Mouse (Mus musculus) hindbrain, postnatal 0 days (tissue): ENCODE results near the gene Arsj. TPM values are rescaled to one million over a fixed set of nuclear protein-coding genes. Genes with fewer than 3 reads are reported as not detected.

Experiments
- ATAC-seq: fragments of 200-750 bp; cut with Nextera tagmentation; 2 replicates; pipeline ENCODE4 v1.8.0; 2017; ENCODE audit warnings: mild to moderate bottlenecking, moderate TSS enrichment, moderate library complexity
- DNase-seq: peaks from one replicate; pipeline ENCODE4 v3.0.0-alpha.2; 2015; ENCODE audit warnings: low spot score
- H3K27ac ChIP-seq: fragments of 300-500 bp; sonication (generic); 2 replicates; pipeline ENCODE4 v1.5.1; 2014; ENCODE audit warnings: mild to moderate bottlenecking
- H3K27me3 ChIP-seq: fragments of 300-500 bp; sonication (generic); 2 replicates; pipeline ENCODE4 v1.6.1; 2014; ENCODE audit warnings: low read length, mixed read lengths; ENCODE audit not compliant: insufficient read depth
- H3K36me3 ChIP-seq: fragments of 300-500 bp; sonication (generic); 2 replicates; pipeline ENCODE4 v1.6.1; 2014; ENCODE audit warnings: low read length, mixed read lengths; ENCODE audit not compliant: insufficient read depth
- H3K4me1 ChIP-seq: fragments of 300-500 bp; sonication (generic); 2 replicates; pipeline ENCODE4 v1.6.1; 2014; ENCODE audit warnings: antibody characterized with exemption, low read length, mixed read lengths; ENCODE audit not compliant: insufficient read depth
- H3K4me2 ChIP-seq: fragments of 300-500 bp; sonication (generic); 2 replicates; pipeline ENCODE4 v1.6.1; 2014; ENCODE audit warnings: low read depth, mild to moderate bottlenecking, low read length, moderate library complexity, mixed read lengths
- H3K4me3 ChIP-seq: fragments of 300-500 bp; sonication (generic); 2 replicates; pipeline ENCODE4 v1.5.1; 2014; ENCODE audit warnings: low read length
- H3K9ac ChIP-seq: fragments of 300-500 bp; sonication (generic); replicated peaks from 2 replicates; pipeline ENCODE4 v1.6.1; 2014; ENCODE audit warnings: mild to moderate bottlenecking, low read length, moderate library complexity, mixed read lengths
- H3K9me3 ChIP-seq: fragments of 300-500 bp; sonication (generic); 2 replicates; pipeline ENCODE4 v1.6.1; 2016; ENCODE audit warnings: low read length, mixed read lengths
- CTCF ChIP-seq: IDR thresholded peaks from 2 replicates; pipeline ENCODE4 v1.5.1; 2016; ENCODE audit warnings: antibody characterized with exemption, control low read depth, low read depth
- WGBS: fragments of 180-500 bp; shearing (Covaris S2); extraction: QIAGEN DNeasy Blood & Tissue Kit; methylation state at CpG from one replicate; pipeline ENCODE4 v1.1.7; 2014; 5-methylcytosine and 5-hydroxymethylcytosine counted together
- polyA plus RNA-seq: library from polyadenylated mRNA; unstranded; fragments of >200 nt; fragmentation: Nextera tagmentation; extraction: Ambion mirVana; gene quantifications from 2 replicates; pipeline ENCODE4 v1.2.1, GENCODE M21; 2015
- total RNA-seq: library from RNA; depleted of rRNA; stranded (reverse); fragments of >200 nt; gene quantifications from 2 replicates; pipeline ENCODE4 v1.2.3, GENCODE M21; 2014

Arsj gene
- total and polyA plus RNA-seq, 2 experiments from 2014 or later: 0.65 to 1.7 TPM

DNA sequence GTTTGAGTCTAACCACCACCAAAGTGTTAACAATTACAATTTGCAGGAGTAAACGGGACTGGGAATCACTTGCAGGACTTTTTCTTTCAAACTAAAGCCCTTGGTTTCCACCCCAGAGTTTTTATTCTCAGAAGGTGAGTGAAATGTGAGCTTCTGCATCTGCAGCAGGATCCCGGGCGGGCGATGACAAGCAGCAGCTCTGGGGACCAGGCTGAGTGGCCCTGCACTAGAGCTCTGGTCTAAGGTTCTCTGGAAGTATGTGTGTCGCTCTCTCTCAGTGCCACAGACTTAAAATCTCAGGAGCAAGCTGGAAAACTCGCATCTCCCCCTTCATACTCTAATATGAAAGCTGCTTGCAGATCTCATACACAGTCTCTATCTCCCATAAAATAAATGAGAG, 15.8 kb downstream of the Arsj start:
- TF ChIP-seq CTCF: no peak
- no peak overlapping the region for H3K4me2 ChIP-seq
- H3K4me1 ChIP-seq: no peaks in the 10 kb centered on the region
- no peaks in the 10 kb centered on the region for H3K27me3 ChIP-seq
- H3K36me3 ChIP-seq: no peaks in the 10 kb centered on the region
- ATAC-seq (no peak), DNase-seq (no peak)
- 82% methylated on average over 6 of the region's 6 CpGs for WGBS
- H3K4me3 ChIP-seq: no peak overlapping the region
- no peak overlapping the region for H3K27ac ChIP-seq
- no peak overlapping the region for H3K9ac ChIP-seq
- H3K9me3 ChIP-seq: no peaks in the 10 kb centered on the region

DNA sequence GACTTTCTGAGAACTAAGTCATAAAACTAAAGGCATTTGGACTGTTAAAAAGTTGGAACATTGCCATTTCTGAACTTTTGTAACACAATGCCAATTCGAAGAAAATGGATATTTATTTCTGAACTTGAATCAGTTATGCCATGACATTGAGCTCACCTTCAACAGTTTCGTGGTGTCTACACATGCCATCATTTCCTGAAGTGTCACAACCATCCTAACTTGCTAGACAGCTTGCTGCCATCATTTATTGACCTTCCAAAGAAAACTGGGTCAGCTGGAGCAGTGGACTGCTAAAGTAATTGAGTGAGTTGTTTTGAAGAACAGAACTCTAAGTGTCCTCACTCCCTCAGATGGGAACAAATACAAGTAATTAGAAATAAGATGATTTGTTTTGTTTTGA, 16.2 kb downstream of the Arsj start:
- Histone ChIP-seq H3K4me2 (no peak overlapping the region), H3K4me1 (no peaks in the 10 kb centered on the region), H3K4me3 (no peak overlapping the region), H3K27ac (no peak overlapping the region), H3K9me3 (no peaks in the 10 kb centered on the region), H3K27me3 (no peaks in the 10 kb centered on the region), H3K36me3 (no peaks in the 10 kb centered on the region), H3K9ac (no peak overlapping the region)
- TF ChIP-seq CTCF: no peak
- DNase-seq: no peak
- WGBS: 73% methylated on average over 2 of the region's 2 CpGs
- ATAC-seq: no peak

- H3K4me2 ChIP-seq: no peak overlapping the region
- H3K27me3 ChIP-seq: no peaks in the 10 kb centered on the region
- H3K9me3 ChIP-seq: no peaks in the 10 kb centered on the region
- H3K4me1 ChIP-seq: no peaks in the 10 kb centered on the region
- no peak overlapping the region for H3K9ac ChIP-seq
- no peak overlapping the region for H3K27ac ChIP-seq
- WGBS: 65% methylated on average over 6 of the region's 6 CpGs
- H3K4me3 ChIP-seq: no peak overlapping the region
- no peak for ATAC-seq
- peak; percentile 18 for DNase-seq
- no peaks in the 10 kb centered on the region for H3K36me3 ChIP-seq
- TF ChIP-seq CTCF: no peak
These were observed 19.8 kb downstream of the Arsj start for GRCm38 (mm10) chr3:126383276-126383675.

- TF ChIP-seq CTCF: no peak
- WGBS: 63% methylated on average over 14 of the region's 14 CpGs
- H3K36me3 ChIP-seq: no peaks in the 10 kb centered on the region
- no peaks in the 10 kb centered on the region for H3K27me3 ChIP-seq
- no peaks in the 10 kb centered on the region for H3K4me1 ChIP-seq
- ATAC-seq: no peak
- H3K27ac ChIP-seq: no peak overlapping the region
- H3K9ac ChIP-seq: no peak overlapping the region
- DNase-seq: no peak
- H3K4me2 ChIP-seq: no peak overlapping the region
- no peak overlapping the region for H3K4me3 ChIP-seq
- H3K9me3 ChIP-seq: no peaks in the 10 kb centered on the region
These were observed 21.4 kb downstream of the Arsj start for GRCm38 (mm10) chr3:126384657-126385438.

DNA sequence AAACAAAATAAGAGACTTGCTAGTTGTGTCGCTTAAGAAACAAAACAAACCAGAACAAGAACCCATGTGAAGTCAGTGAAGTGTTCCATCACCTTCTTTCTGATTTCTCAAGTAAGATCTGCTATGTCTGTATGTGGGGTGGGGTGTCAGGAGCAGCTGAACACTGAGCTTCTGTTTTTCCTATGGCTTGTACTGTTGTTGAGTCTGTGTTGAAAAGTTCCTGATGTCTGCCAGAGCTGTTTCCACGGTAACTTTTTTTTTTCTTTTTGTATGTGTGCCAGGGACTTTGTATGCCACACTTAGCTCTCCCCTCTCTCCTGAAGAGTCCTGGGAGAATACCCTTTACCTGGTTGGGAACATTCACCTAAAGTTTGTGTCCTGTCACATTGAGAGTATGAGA, 34.0 kb downstream of the Arsj start:
- Histone ChIP-seq H3K9me3 (no peaks in the 10 kb centered on the region), H3K36me3 (no peaks in the 10 kb centered on the region), H3K4me3 (no peak overlapping the region), H3K4me2 (no peak overlapping the region), H3K9ac (no peak overlapping the region), H3K27me3 (no peaks in the 10 kb centered on the region), H3K4me1 (no peaks in the 10 kb centered on the region), H3K27ac (no peak overlapping the region)
- 48% methylated on average over 2 of the region's 2 CpGs for WGBS
- peak; percentile 42 for DNase-seq
- no peak for TF ChIP-seq CTCF
- ATAC-seq: peak; percentile 59; the same call in 1 of the 2 replicates

- Histone ChIP-seq H3K27me3 (no peaks in the 10 kb centered on the region), H3K4me1 (no peaks in the 10 kb centered on the region), H3K9ac (no peak overlapping the region), H3K27ac (no peak overlapping the region), H3K9me3 (no peaks in the 10 kb centered on the region), H3K4me2 (no peak overlapping the region), H3K36me3 (no peaks in the 10 kb centered on the region), H3K4me3 (no peak overlapping the region)
- WGBS: 73% methylated on average over 7 of the region's 7 CpGs
- no peak for TF ChIP-seq CTCF
- DNase-seq: no peak
- no peak for ATAC-seq
These were observed 34.6 kb downstream of the Arsj start for GRCm38 (mm10) chr3:126397985-126398630.

- Histone ChIP-seq H3K4me3 (no peak overlapping the region), H3K27ac (no peak overlapping the region), H3K36me3 (no peaks in the 10 kb centered on the region), H3K9me3 (no peaks in the 10 kb centered on the region), H3K4me1 (no peaks in the 10 kb centered on the region), H3K9ac (no peak overlapping the region), H3K27me3 (no peaks in the 10 kb centered on the region), H3K4me2 (no peak overlapping the region)
- no peak for ATAC-seq
- no peak for TF ChIP-seq CTCF
- DNase-seq: no peak
- WGBS: 69% methylated on average over 4 of the region's 4 CpGs
These were observed 37.2 kb downstream of the Arsj start for GRCm38 (mm10) chr3:126400726-126401125.
